Mouse (Mus musculus): ENCODE data around the gene Slc33a1.

- no peak for TF ChIP-seq CTCF (IDR thresholded peaks at IDR 0.05; ENCODE audit: extremely low read depth, insufficient read depth, low read length)
- no peak for TF ChIP-seq POLR2A (IDR thresholded peaks at IDR 0.05; ENCODE audit: extremely low read depth, insufficient read depth, low read length)
Measured at GRCm38 (mm10) chr3:63899309-63899695, 65.3 kb downstream of the Slc33a1 start, which contains the start of gene Plch1.
